Mouse (Mus musculus): ENCODE data around the gene Dcdc2c. TPM values are rescaled to one million over a fixed set of nuclear protein-coding genes. Genes with fewer than 3 reads are reported as not detected.

The Dcdc2c gene
- polyA plus RNA-seq, 1 experiment from 2014 or later, result 0.32 TPM

DNA sequence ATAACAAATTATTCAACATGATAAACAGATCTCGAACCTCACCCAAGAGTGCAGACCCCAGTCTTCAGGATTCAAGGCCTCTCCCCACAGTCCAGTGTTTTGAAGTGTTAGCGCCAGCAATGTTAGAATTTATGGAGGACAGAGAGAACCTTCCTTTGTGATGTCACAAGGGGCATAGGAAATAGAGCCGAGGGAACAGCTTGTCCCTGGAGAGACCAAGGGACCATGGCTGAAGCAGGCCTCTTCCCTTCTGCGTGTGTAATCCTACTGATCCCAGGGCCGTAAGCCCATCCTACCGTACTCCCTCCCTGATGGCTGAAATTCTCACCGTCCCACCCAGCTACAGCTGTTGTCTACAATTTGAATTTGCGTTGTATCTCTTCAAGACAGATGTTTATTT lies 30.2 kb upstream of the Dcdc2c start, which contains the start of gene Allc:
Gene Allc (minus strand): TSS at position 101 of the 400 bp plus-strand sequence.
- Histone ChIP-seq H3K4me2 (ENCODE audit: low read depth, low read length) (no peak within 1 kb of the TSS), H3K4me3 (ENCODE audit: low read depth, low read length) (no peak within 1 kb of the TSS), H3K9me3 (ENCODE audit: control insufficient read depth, low read length) (no peaks in the 10 kb centered on the region), H3K36me3 (ENCODE audit: control insufficient read depth, insufficient read depth, low read length) (no peaks in the 10 kb centered on the region), H3K4me1 (ENCODE audit: control insufficient read depth, insufficient read depth, low read length) (no peaks in the 10 kb centered on the region), H3K27me3 (replicated peaks; ENCODE audit: control insufficient read depth, insufficient read depth, low read length) (no peaks in the 10 kb centered on the region), H3K27ac (replicated peaks; ENCODE audit: low read depth, low read length) (no peak within 1 kb of the TSS), H3K9ac (ENCODE audit: low read depth, low read length) (no peak within 1 kb of the TSS)
- WGBS, result 85% methylated on average over 8 of the region's 8 CpGs
- DNase-seq (ENCODE audit: low spot score) (no peak), ATAC-seq (ENCODE audit: low read depth) (no peak)

GRCm38 (mm10) chr12:28579132-28579531 lies 26.9 kb upstream of the Dcdc2c start:
- Histone ChIP-seq H3K9ac (ENCODE audit: low read depth, low read length) (no peak overlapping the region), H3K9me3 (ENCODE audit: control insufficient read depth, low read length) (no peaks in the 10 kb centered on the region), H3K27me3 (replicated peaks; ENCODE audit: control insufficient read depth, insufficient read depth, low read length) (no peaks in the 10 kb centered on the region), H3K4me1 (ENCODE audit: control insufficient read depth, insufficient read depth, low read length) (no peaks in the 10 kb centered on the region), H3K36me3 (ENCODE audit: control insufficient read depth, insufficient read depth, low read length) (no peaks in the 10 kb centered on the region), H3K4me2 (ENCODE audit: low read depth, low read length) (no peak overlapping the region), H3K4me3 (ENCODE audit: low read depth, low read length) (no peak overlapping the region), H3K27ac (replicated peaks; ENCODE audit: low read depth, low read length) (no peak overlapping the region)
- DNase-seq (ENCODE audit: low spot score) (no peak), ATAC-seq (ENCODE audit: low read depth) (no peak)
- 35% methylated on average over 4 of the region's 4 CpGs for WGBS

- Histone ChIP-seq H3K9me3 (ENCODE audit: control insufficient read depth, low read length) (no peaks in the 10 kb centered on the region), H3K27ac (replicated peaks; ENCODE audit: low read depth, low read length) (no peak overlapping the region), H3K4me2 (ENCODE audit: low read depth, low read length) (no peak overlapping the region), H3K27me3 (replicated peaks; ENCODE audit: control insufficient read depth, insufficient read depth, low read length) (no peaks in the 10 kb centered on the region), H3K4me1 (ENCODE audit: control insufficient read depth, insufficient read depth, low read length) (no peaks in the 10 kb centered on the region), H3K36me3 (ENCODE audit: control insufficient read depth, insufficient read depth, low read length) (no peaks in the 10 kb centered on the region), H3K4me3 (ENCODE audit: low read depth, low read length) (no peak overlapping the region), H3K9ac (ENCODE audit: low read depth, low read length) (no peak overlapping the region)
- ATAC-seq (ENCODE audit: low read depth) (no peak), DNase-seq (ENCODE audit: low spot score) (no peak)
- 91% methylated on average over 3 of the region's 3 CpGs for WGBS
These were observed 25.9 kb upstream of the Dcdc2c start for GRCm38 (mm10) chr12:28578147-28578546.

GRCm38 (mm10) chr12:28575366-28576070 lies 23.3 kb upstream of the Dcdc2c start:
- H3K9ac ChIP-seq (ENCODE audit: low read depth, low read length), result no peak overlapping the region
- no peak overlapping the region for H3K27ac ChIP-seq (replicated peaks; ENCODE audit: low read depth, low read length)
- WGBS, result 71% methylated on average over 6 of the region's 6 CpGs
- no peak for ATAC-seq (ENCODE audit: low read depth)
- H3K4me1 ChIP-seq (ENCODE audit: control insufficient read depth, insufficient read depth, low read length), result no peaks in the 10 kb centered on the region
- H3K4me3 ChIP-seq (ENCODE audit: low read depth, low read length), result no peak overlapping the region
- no peak overlapping the region for H3K4me2 ChIP-seq (ENCODE audit: low read depth, low read length)
- no peaks in the 10 kb centered on the region for H3K9me3 ChIP-seq (ENCODE audit: control insufficient read depth, low read length)
- H3K36me3 ChIP-seq (ENCODE audit: control insufficient read depth, insufficient read depth, low read length), result no peaks in the 10 kb centered on the region
- H3K27me3 ChIP-seq (replicated peaks; ENCODE audit: control insufficient read depth, insufficient read depth, low read length), result no peaks in the 10 kb centered on the region
- DNase-seq (ENCODE audit: low spot score), result no peak

DNA sequence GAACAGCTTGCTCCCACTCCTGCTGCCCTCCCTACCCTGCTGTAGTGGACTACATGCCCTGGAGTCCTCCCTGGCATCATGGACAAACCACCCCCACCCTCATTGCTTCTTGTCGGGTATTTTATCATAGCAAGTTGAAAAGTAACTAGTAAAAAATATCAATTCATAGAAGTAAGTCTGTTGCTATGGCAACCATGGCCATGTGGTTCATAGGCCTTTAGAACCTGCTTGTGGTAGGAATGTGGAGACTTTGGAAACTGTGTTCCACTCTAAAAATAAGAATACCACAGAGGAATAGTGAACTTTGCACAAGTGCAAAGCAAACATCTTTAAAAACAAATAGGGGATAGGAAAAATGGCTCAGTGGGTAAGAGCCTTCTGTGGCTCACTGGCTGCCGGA lies 20.0 kb upstream of the Dcdc2c start:
- WGBS, result 81% methylated on average over 2 of the region's 2 CpGs
- no peak for DNase-seq (ENCODE audit: low spot score)

DNA sequence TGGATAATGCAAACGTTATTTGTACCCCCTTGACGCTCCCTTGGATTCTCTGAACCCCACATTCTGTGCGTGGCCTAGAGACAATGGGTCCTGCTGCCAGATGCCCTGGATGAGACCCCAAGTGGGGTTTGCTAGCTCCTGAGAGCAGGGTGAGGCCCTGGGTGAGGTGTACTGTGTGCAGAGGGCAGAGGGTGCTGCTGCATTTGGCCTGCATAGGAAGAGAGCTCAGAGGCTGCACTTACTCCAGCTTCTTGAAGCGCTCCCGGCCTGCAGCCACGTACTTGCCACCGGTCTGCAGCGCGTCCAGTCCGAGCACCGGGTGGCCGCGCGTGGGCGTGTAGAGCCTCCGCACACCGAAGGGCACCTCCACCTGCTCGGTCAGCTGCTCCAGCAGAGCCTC lies 424 bp downstream of the Dcdc2c start:
- no peak for ATAC-seq (ENCODE audit: low read depth)
- H3K27ac ChIP-seq (replicated peaks; ENCODE audit: low read depth, low read length), result no peak overlapping the region
- no peaks in the 10 kb centered on the region for H3K9me3 ChIP-seq (ENCODE audit: control insufficient read depth, low read length)
- H3K36me3 ChIP-seq (ENCODE audit: control insufficient read depth, insufficient read depth, low read length), result no peaks in the 10 kb centered on the region
- no peak overlapping the region for H3K4me2 ChIP-seq (ENCODE audit: low read depth, low read length)
- no peak overlapping the region for H3K4me3 ChIP-seq (ENCODE audit: low read depth, low read length)
- peaks cover 5% of the 10 kb centered on the region; the same call in 1 of the 2 replicates for H3K4me1 ChIP-seq (ENCODE audit: control insufficient read depth, insufficient read depth, low read length)
- WGBS, result 82% methylated on average over 11 of the region's 18 CpGs
- no peak overlapping the region for H3K9ac ChIP-seq (ENCODE audit: low read depth, low read length)
- no peak for DNase-seq (ENCODE audit: low spot score)
- H3K27me3 ChIP-seq (replicated peaks; ENCODE audit: control insufficient read depth, insufficient read depth, low read length), result no peaks in the 10 kb centered on the region

More for the DNA sequence above, 20.0 kb upstream of the Dcdc2c start:
- Histone ChIP-seq H3K4me1 (ENCODE audit: control insufficient read depth, insufficient read depth, low read length) (no peaks in the 10 kb centered on the region), H3K9ac (ENCODE audit: low read depth, low read length) (no peak overlapping the region), H3K27ac (replicated peaks; ENCODE audit: low read depth, low read length) (no peak overlapping the region), H3K27me3 (replicated peaks; ENCODE audit: control insufficient read depth, insufficient read depth, low read length) (no peaks in the 10 kb centered on the region), H3K9me3 (ENCODE audit: control insufficient read depth, low read length) (no peaks in the 10 kb centered on the region), H3K36me3 (ENCODE audit: control insufficient read depth, insufficient read depth, low read length) (no peaks in the 10 kb centered on the region), H3K4me3 (ENCODE audit: low read depth, low read length) (no peak overlapping the region), H3K4me2 (ENCODE audit: low read depth, low read length) (no peak overlapping the region)
- ATAC-seq (ENCODE audit: low read depth), result no peak

- Histone ChIP-seq H3K9me3 (ENCODE audit: control insufficient read depth, low read length) (no peaks in the 10 kb centered on the region), H3K36me3 (ENCODE audit: control insufficient read depth, insufficient read depth, low read length) (no peaks in the 10 kb centered on the region), H3K4me1 (ENCODE audit: control insufficient read depth, insufficient read depth, low read length) (peaks cover 5% of the 10 kb centered on the region; the same call in 1 of the 2 replicates), H3K9ac (ENCODE audit: low read depth, low read length) (no peak overlapping the region), H3K27ac (replicated peaks; ENCODE audit: low read depth, low read length) (no peak overlapping the region), H3K27me3 (replicated peaks; ENCODE audit: control insufficient read depth, insufficient read depth, low read length) (no peaks in the 10 kb centered on the region), H3K4me3 (ENCODE audit: low read depth, low read length) (no peak overlapping the region), H3K4me2 (ENCODE audit: low read depth, low read length) (no peak overlapping the region)
- ATAC-seq (ENCODE audit: low read depth), result no peak
- WGBS, result 41% methylated on average over 4 of the region's 4 CpGs
- peak; percentile 29 for DNase-seq (ENCODE audit: low spot score)
These were observed 3.3 kb downstream of the Dcdc2c start for GRCm38 (mm10) chr12:28548887-28549286.

- no peak for ATAC-seq (ENCODE audit: low read depth)
These were observed 37.9 kb downstream of the Dcdc2c start for GRCm38 (mm10) chr12:28514264-28514775.

More at GRCm38 (mm10) chr12:28514264-28514775, 37.9 kb downstream of the Dcdc2c start:
- no peak overlapping the region for H3K4me3 ChIP-seq (ENCODE audit: low read depth, low read length)
- H3K36me3 ChIP-seq (ENCODE audit: control insufficient read depth, insufficient read depth, low read length), result no peaks in the 10 kb centered on the region
- H3K9ac ChIP-seq (ENCODE audit: low read depth, low read length), result no peak overlapping the region
- 50% methylated on average over 1 of the region's 1 CpGs for WGBS
- no peaks in the 10 kb centered on the region for H3K9me3 ChIP-seq (ENCODE audit: control insufficient read depth, low read length)
- H3K4me2 ChIP-seq (ENCODE audit: low read depth, low read length), result no peak overlapping the region
- no peaks in the 10 kb centered on the region for H3K27me3 ChIP-seq (replicated peaks; ENCODE audit: control insufficient read depth, insufficient read depth, low read length)
- no peak for DNase-seq (ENCODE audit: low spot score)
- no peaks in the 10 kb centered on the region for H3K4me1 ChIP-seq (ENCODE audit: control insufficient read depth, insufficient read depth, low read length)
- no peak overlapping the region for H3K27ac ChIP-seq (replicated peaks; ENCODE audit: low read depth, low read length)

Measured in embryonic facial prominence, embryonic 14.5 days (tissue).